In genomic region chr2:153544771-153545170, GRCm38 (mm10) we compare ENCODE assay signal across 24 mouse cellular contexts. TPM values are rescaled to one million over a fixed set of nuclear protein-coding genes. Genes with fewer than 3 reads are reported as not detected.
DNase-seq lines count a peak whose midpoint lies in the region; ATAC-seq and TF ChIP-seq lines count a peak whose summit lies in the region.
"Had no signal": no experiment of that assay in that cellular context is flagged by ENCODE, and none has a peak within 500 bp of the region (broad histone marks: within the 10 kb centered on the region; RNA-seq: fewer than 3 reads in every experiment).

No protein-coding gene starts in this region.

- H3K9ac ChIP-seq in forebrain, embryonic 12.5 days, result no peak overlapping the region
- H3K9ac ChIP-seq in liver, embryonic 15.5 days, result peak overlapping the region; percentile 26; the same call in 1 of the 2 replicates
- H3K9ac ChIP-seq: embryonic facial prominence, embryonic 15.5 days; forebrain, embryonic 15.5 days; hindbrain, embryonic 14.5 days; limb, embryonic 15.5 days; midbrain, embryonic 13.5 days; neural tube, embryonic 15.5 days had no signal

- no peak overlapping the region for H3K4me3 ChIP-seq in forebrain, embryonic 12.5 days (replicated peaks)
- no peak overlapping the region for H3K4me3 ChIP-seq in forebrain, embryonic 10.5 days
- H3K4me3 ChIP-seq in left cerebral cortex, adult 2 months, result no peak overlapping the region
- H3K4me3 ChIP-seq in bone marrow, adult 2 months (replicated peaks; ENCODE audit: control insufficient read depth, low read depth, low read length), result no peak overlapping the region
- H3K4me3 ChIP-seq in liver, embryonic 15.5 days (replicated peaks), result no peak overlapping the region
- H3K4me3 ChIP-seq: embryonic facial prominence, embryonic 15.5 days; forebrain, embryonic 15.5 days; limb, embryonic 15.5 days; midbrain, embryonic 13.5 days; myocyte; neural tube, embryonic 15.5 days had no signal

- 76% methylated on average over 4 of the region's 4 CpGs for WGBS in forebrain, embryonic 12.5 days
- WGBS in forebrain, embryonic 10.5 days, result 72% methylated on average over 4 of the region's 4 CpGs
- WGBS in bone marrow, adult 2 months, result 69% methylated on average over 4 of the region's 4 CpGs
- 59% methylated on average over 4 of the region's 4 CpGs for WGBS in liver, embryonic 15.5 days (ENCODE audit: insufficient replicate concordance)

- no peak for DNase-seq in forebrain, embryonic 10.5 days (ENCODE audit: extremely low spot score, low spot score)
- no peak for DNase-seq in left cerebral cortex, adult 2 months (ENCODE audit: extremely low spot score in 1 of 2, low spot score in 2 of 2)
- no peak for DNase-seq in left cerebral cortex, postnatal 25 days (ENCODE audit: low spot score in 2 of 2)
- no peak for DNase-seq in adrenal gland, adult 18-20 months (ENCODE audit: low spot score in 2 of 2)
- DNase-seq in lung, adult 18-20 months, result no peak
- DNase-seq: adrenal gland, postnatal 10 days; cerebellum, adult 9-11 months; embryo, embryonic 11 days; kidney, adult 11 months; kidney, postnatal 10 days; layer of hippocampus, adult 9-11 months; lung, postnatal 36 days; thymus, postnatal 36 days had no signal

- TF ChIP-seq POLR2A in bone marrow, adult 2 months (IDR thresholded peaks at IDR 0.05; ENCODE audit: borderline replicate concordance, control insufficient read depth, low read depth, low read length), result no peak

- no peak overlapping the region for H3K4me2 ChIP-seq in forebrain, embryonic 12.5 days
- H3K4me2 ChIP-seq in liver, embryonic 15.5 days, result peak overlapping the region; percentile 25; the same call in 1 of the 2 replicates
- H3K4me2 ChIP-seq: embryonic facial prominence, embryonic 15.5 days; forebrain, embryonic 15.5 days; hindbrain, embryonic 14.5 days; limb, embryonic 15.5 days; midbrain, embryonic 13.5 days; neural tube, embryonic 15.5 days had no signal

- intact Hi-C loops in left cerebral cortex, adult 2 months (cut with DNase I), result no loop called here
- intact Hi-C loops in left cerebral cortex, postnatal 25 days (cut with DNase I), result no loop called here

- no peak for TF ChIP-seq CTCF in left cerebral cortex, adult 2 months (IDR thresholded peaks at IDR 0.05)
- TF ChIP-seq CTCF in bone marrow, adult 2 months (IDR thresholded peaks at IDR 0.05; ENCODE audit: control insufficient read depth, insufficient read depth, low read length), result no peak

- H3K4me1 ChIP-seq in forebrain, embryonic 12.5 days, result peaks cover 32% of the 10 kb centered on the region
- H3K4me1 ChIP-seq in forebrain, embryonic 10.5 days, result peaks cover 73% of the 10 kb centered on the region
- peaks cover 11% of the 10 kb centered on the region for H3K4me1 ChIP-seq in bone marrow, adult 2 months (ENCODE audit: control insufficient read depth, insufficient read depth, low read length)
- peaks cover 79% of the 10 kb centered on the region for H3K4me1 ChIP-seq in liver, embryonic 15.5 days (replicated peaks)

- H3K27ac ChIP-seq in forebrain, embryonic 12.5 days, result peak overlapping the region; percentile 13; the same call in 1 of the 2 replicates
- no peak overlapping the region; the same call in 1 of the 2 replicates for H3K27ac ChIP-seq in forebrain, embryonic 10.5 days
- H3K27ac ChIP-seq in left cerebral cortex, adult 2 months, result peak overlapping the region; percentile 8; the same call in 1 of the 2 replicates
- H3K27ac ChIP-seq in bone marrow, adult 2 months (ENCODE audit: control insufficient read depth, insufficient read depth, low read depth, low read length, poor library complexity), result peak overlapping the region; percentile 83; the same call in 1 of the 2 replicates
- peak overlapping the region; percentile 63 for H3K27ac ChIP-seq in liver, embryonic 15.5 days (replicated peaks)
- H3K27ac ChIP-seq: embryonic facial prominence, embryonic 15.5 days; forebrain, embryonic 15.5 days; hindbrain, embryonic 14.5 days; limb, embryonic 15.5 days; midbrain, embryonic 13.5 days; neural tube, embryonic 15.5 days had no signal

- peaks cover 4% of the 10 kb centered on the region; the same call in 1 of the 2 replicates for H3K27me3 ChIP-seq in forebrain, embryonic 12.5 days
- H3K27me3 ChIP-seq in forebrain, embryonic 10.5 days (ENCODE audit: poor library complexity, severe bottlenecking), result peaks cover 46% of the 10 kb centered on the region
- no peaks in the 10 kb centered on the region for H3K27me3 ChIP-seq in liver, embryonic 15.5 days
- H3K27me3 ChIP-seq: embryonic facial prominence, embryonic 15.5 days; forebrain, embryonic 15.5 days; limb, embryonic 15.5 days; midbrain, embryonic 13.5 days; neural tube, embryonic 15.5 days had no signal

- no peak for ATAC-seq in forebrain, embryonic 12.5 days (ENCODE audit: low FRiP score)
- ATAC-seq in liver, embryonic 15.5 days (ENCODE audit: insufficient read depth), result no peak
- ATAC-seq: forebrain, embryonic 15.5 days; midbrain, embryonic 13.5 days had no signal

- H3K36me3 ChIP-seq in forebrain, embryonic 12.5 days (replicated peaks), result no peaks in the 10 kb centered on the region
- no peaks in the 10 kb centered on the region for H3K36me3 ChIP-seq in forebrain, embryonic 10.5 days (replicated peaks)
- H3K36me3 ChIP-seq in liver, embryonic 15.5 days (replicated peaks), result no peaks in the 10 kb centered on the region
- H3K36me3 ChIP-seq: embryonic facial prominence, embryonic 15.5 days; forebrain, embryonic 15.5 days; limb, embryonic 15.5 days; midbrain, embryonic 13.5 days; neural tube, embryonic 15.5 days had no signal

- H3K9me3 ChIP-seq in forebrain, embryonic 12.5 days, result no peaks in the 10 kb centered on the region
- H3K9me3 ChIP-seq in forebrain, embryonic 10.5 days, result no peaks in the 10 kb centered on the region
- H3K9me3 ChIP-seq in liver, embryonic 15.5 days (replicated peaks), result no peaks in the 10 kb centered on the region
- H3K9me3 ChIP-seq: embryonic facial prominence, embryonic 15.5 days; forebrain, embryonic 15.5 days; limb, embryonic 15.5 days; midbrain, embryonic 13.5 days; neural tube, embryonic 15.5 days had no signal

RNA-seq across cellular contexts. Expression of gene Nol4l, which starts 15.0 kb away (rescaled TPM):
- polyA plus RNA-seq in forebrain, embryonic 12.5 days (2016; fragmentation: Nextera tagmentation; extraction: Ambion mirVana), result 31.4 and 34.5 TPM in 2 replicates
- polyA plus RNA-seq in forebrain, embryonic 10.5 days (2016; fragmentation: Nextera tagmentation; extraction: Ambion mirVana), result 11.7 and 12.3 TPM in 2 replicates
- total RNA-seq in left cerebral cortex, adult 2 months (2021), result 10 to 100 TPM; 45.0 to 51.3 TPM
- 10 to 100 TPM; 45.0 to 48.4 TPM for total RNA-seq in left cerebral cortex, postnatal 25 days (2021)
- polyA plus RNA-seq in bone marrow, adult 2 months (2011; ENCODE audit: insufficient read depth, insufficient read length, low replicate concordance, missing spikeins), result 4.0 and 7.5 TPM in 2 replicates
- 4.7 and 4.9 TPM in 2 replicates for polyA plus RNA-seq in liver, embryonic 15.5 days (2015; fragmentation: Nextera tagmentation; extraction: Ambion mirVana)
- 10 to 100 TPM in 1 of 2 experiments, 1 to 10 TPM in 1; 9.4 to 13.2 TPM for total RNA-seq in adrenal gland, adult 18-20 months (2021)

RNA-seq across cellular contexts. Expression of gene 4930404H24Rik, which starts 52.2 kb away (rescaled TPM):
- not detected in 2 replicates for polyA plus RNA-seq in forebrain, embryonic 12.5 days (2016; fragmentation: Nextera tagmentation; extraction: Ambion mirVana)
- not detected in 2 replicates for polyA plus RNA-seq in forebrain, embryonic 10.5 days (2016; fragmentation: Nextera tagmentation; extraction: Ambion mirVana)
- total RNA-seq in left cerebral cortex, adult 2 months (2021), result not detected
- total RNA-seq in left cerebral cortex, postnatal 25 days (2021), result not detected
- polyA plus RNA-seq in bone marrow, adult 2 months (2011; ENCODE audit: insufficient read depth, insufficient read length, low replicate concordance, missing spikeins), result not detected in 2 replicates
- polyA plus RNA-seq in liver, embryonic 15.5 days (2015; fragmentation: Nextera tagmentation; extraction: Ambion mirVana), result not detected in 2 replicates
- not detected for total RNA-seq in adrenal gland, adult 18-20 months (2021)
- total RNA-seq: adrenal gland, postnatal 10 days; granulocyte monocyte progenitor cell, adult 5-6 weeks had no signal
- polyA plus RNA-seq: embryonic facial prominence, embryonic 15.5 days; forebrain, embryonic 15.5 days; hindbrain, embryonic 14.5 days; limb, embryonic 15.5 days; midbrain, embryonic 13.5 days; myocyte; neural tube, embryonic 15.5 days had no signal
